Mouse (Mus musculus) hematopoietic stem cell, adult 5-6 weeks (primary cell): ENCODE data around the gene Gm4778. TPM values are rescaled to one million over a fixed set of nuclear protein-coding genes. Genes with fewer than 3 reads are reported as not detected.
"Not testable (repeated sequence)": the region's sequence is repeated elsewhere in the genome, so short reads cannot be mapped to it uniquely, and the experiment has no call there.

Source experiments
- ATAC-seq, 2 experiments: fragments of 125-278 bp in 1 of 2; replicated peaks in 1 of 2; 2 replicates each; pipeline ENCODE4 v1.8.0; 2016 to 2017; ENCODE audit warnings: inconsistent platforms in 2 of 2, mild to moderate bottlenecking in 2 of 2, moderate number of reproducible peaks in 2 of 2, low read depth in 1 of 2, moderate TSS enrichment in 1 of 2; ENCODE audit not compliant: low FRiP score in 2 of 2, poor library complexity in 2 of 2, severe bottlenecking in 2 of 2, insufficient read depth in 1 of 2, low TSS enrichment in 1 of 2
- total RNA-seq: library from RNA; stranded (forward); fragments of 172-1452, 232-1000 nt; gene quantifications from 2 replicates; pipeline ENCODE4 v1.2.3, GENCODE M21; 2017

The Gm4778 gene
- not detected in 2 replicates for total RNA-seq

DNA sequence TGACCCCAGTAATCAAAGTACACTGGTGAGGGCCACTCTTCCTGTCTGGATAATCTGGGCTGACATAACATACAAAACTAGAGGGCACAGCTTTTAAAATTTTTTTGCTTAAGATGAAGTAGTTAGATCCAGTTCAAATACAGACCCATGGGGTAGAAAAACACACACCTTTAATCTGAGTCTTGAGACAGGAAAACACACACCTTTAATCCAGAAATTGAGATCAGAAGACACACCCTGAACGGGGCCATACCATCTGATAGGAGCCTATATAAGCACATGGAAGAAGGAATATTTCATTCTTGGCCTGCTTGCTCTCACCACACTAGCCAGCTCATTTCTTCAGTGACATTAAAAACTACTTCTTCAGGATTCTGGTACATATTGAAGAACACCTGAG is at the start of gene Gm4778:
Gene Gm4778 (plus strand): TSS at position 301 of the 400 bp plus-strand sequence.
- ATAC-seq = not testable (repeated sequence)

DNA sequence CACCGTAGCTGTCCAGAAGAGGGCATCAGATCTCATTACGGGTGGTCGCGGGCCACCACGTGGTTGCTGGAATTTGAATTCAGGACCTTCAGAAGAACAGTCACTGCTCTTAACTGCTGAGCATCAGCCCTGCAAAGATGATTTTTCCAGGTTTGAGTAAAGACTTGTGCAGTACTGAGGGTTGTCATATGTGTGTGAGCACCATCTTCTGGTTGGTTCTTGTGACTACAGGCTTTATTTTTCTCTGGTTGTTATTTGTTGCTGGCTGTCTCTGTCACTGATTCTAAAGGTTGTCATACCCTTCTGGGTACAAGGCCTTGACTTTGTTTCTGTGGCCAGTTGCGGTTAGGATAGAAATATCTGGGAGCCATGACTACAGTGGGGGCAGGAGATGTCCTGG is 3.2 kb upstream of the Gm4778 start:
- ATAC-seq = peak; percentile 48 to 56; a peak in 2 of 4 replicates

DNA sequence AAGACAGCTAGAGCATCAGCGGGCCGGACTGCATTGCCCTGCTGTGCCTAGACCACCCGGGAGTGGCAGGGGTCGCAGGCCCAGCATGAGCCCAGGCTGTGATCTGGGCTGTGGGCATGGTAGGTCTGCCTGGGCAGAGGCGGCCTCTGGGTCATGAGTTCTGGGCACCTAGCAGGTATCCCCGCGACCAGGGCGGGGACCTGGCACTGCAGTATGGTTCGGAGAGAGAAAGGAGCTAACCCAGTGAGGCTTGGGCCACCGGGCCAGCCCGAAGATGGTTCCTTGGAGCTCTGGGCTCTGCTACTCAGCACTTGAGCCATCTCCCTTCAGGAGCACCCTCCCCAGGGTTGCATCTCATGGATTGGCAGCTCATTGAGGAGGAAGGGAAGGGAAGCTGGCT is 12.2 kb downstream of the Gm4778 start:
- ATAC-seq = no peak

DNA sequence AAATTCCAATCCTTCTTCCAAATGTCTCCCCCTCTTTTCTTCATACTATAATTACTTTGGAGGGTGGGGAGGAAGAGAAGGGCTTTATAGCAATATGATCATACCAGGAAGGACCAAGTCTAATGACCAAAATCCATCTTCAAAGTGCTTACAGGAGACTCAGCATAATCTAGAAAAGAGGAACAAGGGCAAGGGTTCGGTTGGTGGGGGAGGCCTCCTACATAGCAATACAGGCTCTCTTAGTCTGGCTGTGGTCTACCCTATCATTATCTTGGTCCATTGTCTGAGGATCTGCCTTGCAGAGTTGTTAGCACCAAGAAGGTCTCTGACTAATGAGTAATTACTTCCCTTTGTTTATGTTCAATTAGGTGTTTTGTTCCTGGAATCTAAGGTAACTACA is 41.6 kb downstream of the Gm4778 start:
- ATAC-seq = no peak

DNA sequence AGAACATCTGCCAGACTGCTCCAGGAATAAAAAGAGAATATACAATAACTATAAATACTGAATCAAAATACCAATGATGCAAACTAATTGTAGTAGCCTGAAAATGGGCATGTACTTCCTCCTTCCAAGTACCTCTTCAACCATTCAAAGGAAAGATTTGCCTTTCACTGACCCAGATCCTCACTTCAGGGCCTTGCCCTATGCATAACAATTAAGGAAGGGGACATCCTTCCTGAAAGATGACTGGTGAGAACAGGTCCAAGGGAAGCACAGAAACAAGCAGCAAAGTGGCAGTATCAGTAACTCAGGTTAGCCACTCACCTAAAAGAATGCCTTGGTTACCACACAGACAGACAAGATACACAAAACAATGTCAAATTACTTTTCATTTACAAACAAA is 43.1 kb downstream of the Gm4778 start:
- ATAC-seq = no peak

DNA sequence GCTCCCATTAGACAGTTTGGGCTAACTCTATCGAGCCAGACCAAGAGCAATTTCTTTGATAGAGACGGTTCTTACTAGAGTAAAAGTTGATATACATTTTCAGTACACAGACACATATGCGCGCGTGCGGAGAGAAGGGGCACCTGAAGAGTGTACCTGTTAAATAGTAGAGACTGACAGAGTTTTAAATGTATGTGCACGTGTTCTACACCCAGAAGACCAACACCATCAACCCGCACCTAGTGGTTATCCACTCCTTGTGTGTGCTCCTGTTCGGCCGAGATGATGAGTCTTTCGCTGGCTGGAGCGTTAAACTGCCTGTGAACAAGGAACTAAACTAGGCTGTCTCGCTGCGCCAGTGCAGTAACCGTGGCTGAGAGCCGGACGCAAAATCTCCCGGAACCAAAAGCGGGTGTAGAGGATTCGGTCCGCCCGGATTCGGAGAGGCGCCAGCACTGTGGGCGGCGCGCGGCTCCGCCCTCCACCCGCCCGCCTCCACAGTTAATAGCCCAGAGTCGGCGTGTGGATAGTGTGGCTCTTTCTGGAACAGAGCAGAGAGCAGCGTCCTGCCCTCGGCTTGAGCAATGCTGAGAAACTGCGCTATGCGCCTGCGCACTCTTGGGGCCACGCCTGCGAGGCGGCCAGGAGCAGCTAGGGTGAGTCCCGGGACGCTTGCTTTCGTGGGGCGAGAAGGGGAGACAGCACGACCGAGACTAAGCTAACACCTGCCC is 46.0 kb downstream of the Gm4778 start, which contains the start of gene Them4:
Gene Them4 (plus strand): TSS at position 457 of the 731 bp plus-strand sequence.
- peak; percentile 97 to 98 for ATAC-seq

DNA sequence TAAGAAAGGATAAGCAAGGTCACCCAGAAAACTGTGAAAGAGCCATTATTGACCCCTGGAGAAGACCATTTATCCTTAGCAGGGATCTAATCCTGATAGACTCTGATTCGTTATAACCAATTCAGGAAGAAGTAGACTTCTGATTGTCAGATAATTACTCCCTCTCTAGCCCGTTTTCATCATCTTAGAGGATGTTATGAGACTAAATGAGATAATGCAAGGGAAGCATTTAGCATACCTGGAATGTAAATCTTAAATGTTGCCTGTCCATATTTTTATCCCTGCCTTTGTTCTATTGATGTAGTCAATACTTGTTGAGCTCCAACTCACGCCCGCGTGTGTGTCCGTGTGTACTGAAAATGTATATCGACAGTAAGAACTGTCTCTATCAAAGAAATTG is 46.7 kb downstream of the Gm4778 start:
- ATAC-seq = no peak

DNA sequence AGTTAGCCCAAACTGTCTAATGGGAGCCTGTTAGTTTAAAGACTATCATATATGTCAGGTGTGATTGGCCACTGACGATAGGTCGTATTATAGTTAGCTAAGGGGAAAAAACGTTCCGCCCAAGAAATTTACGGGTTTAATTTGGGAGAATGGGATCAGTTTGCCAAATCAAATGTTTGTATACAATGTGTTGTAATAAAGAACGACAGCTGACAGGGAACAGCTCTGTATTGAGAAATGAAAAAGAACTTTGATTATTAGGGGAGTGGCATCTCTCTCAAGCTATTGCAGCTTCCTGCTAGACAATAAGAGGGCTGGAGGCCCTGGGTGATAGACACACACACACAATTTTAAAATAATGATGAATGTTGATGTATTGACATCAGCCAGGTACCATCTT is 47.1 kb downstream of the Gm4778 start:
- no peak for ATAC-seq

DNA sequence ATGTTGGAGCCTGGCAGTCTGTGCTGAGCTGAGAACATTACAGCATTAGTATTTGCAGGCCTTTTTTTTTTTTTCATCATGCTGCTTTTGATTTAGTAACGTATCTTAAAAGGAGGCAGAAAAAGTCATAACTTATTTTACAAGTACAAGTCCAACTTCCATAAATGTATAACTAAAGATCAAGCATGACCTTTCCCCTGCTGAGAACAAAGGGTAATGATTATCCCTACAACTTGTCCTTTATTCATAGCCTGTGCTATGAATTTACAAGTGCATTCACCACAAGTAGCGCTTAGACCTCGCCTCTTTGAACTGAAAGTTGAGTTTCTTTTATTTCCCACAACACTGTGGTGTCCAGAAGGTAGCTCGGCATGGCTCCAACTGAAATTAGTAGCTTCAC is 47.5 kb downstream of the Gm4778 start:
- ATAC-seq = no peak

Other genes with a start within 250 kb of the Gm4778 start
- not detected in 2 replicates for gene Gm9125, start 209.2 kb upstream of the Gm4778 start, total RNA-seq
- not detected in 2 replicates for gene Gm10697, start 191.4 kb upstream of the Gm4778 start, total RNA-seq
- not detected in 2 replicates for gene Gm10696, start 85.8 kb upstream of the Gm4778 start, total RNA-seq
- not detected in 2 replicates for gene Gm5286, start 67.3 kb upstream of the Gm4778 start, total RNA-seq
- 2.9 and 3.9 TPM in 2 replicates for gene Them4, start 46.1 kb downstream of the Gm4778 start, total RNA-seq
- not detected in 2 replicates for gene Them5, start 78.1 kb downstream of the Gm4778 start, total RNA-seq
- gene C2cd4d, start 98.4 kb downstream of the Gm4778 start, total RNA-seq = not detected in 2 replicates
- 0.35 and 2.1 TPM in 2 replicates for gene Rorc, start 108.8 kb downstream of the Gm4778 start, total RNA-seq
- gene Lingo4, start 134.5 kb downstream of the Gm4778 start, total RNA-seq = not detected in 2 replicates
- gene Tdrkh, start 149.2 kb downstream of the Gm4778 start, total RNA-seq = 7.8 and 9.5 TPM in 2 replicates
- gene Mrpl9, start 179.3 kb downstream of the Gm4778 start, total RNA-seq = 64.1 and 67.4 TPM in 2 replicates
- gene Oaz3, start 179.9 kb downstream of the Gm4778 start, total RNA-seq = 0.25 TPM in 1 of 2 replicates, not detected in the other
- gene Celf3, start 214.3 kb downstream of the Gm4778 start, total RNA-seq = not detected in 2 replicates
- gene Riiad1, start 216.3 kb downstream of the Gm4778 start, total RNA-seq = not detected in 2 replicates